Mouse (Mus musculus) liver, embryonic 14.5 days (tissue): ENCODE measurements around the gene Gm42674. TPM values are rescaled to one million over a fixed set of nuclear protein-coding genes. Genes with fewer than 3 reads are reported as not detected.

Experiments
- ATAC-seq: fragments of 200-750 bp; cut with Nextera tagmentation; 2 replicates; pipeline ENCODE4 v1.8.0; 2017; ENCODE audit warnings: moderate number of reproducible peaks, mild to moderate bottlenecking, moderate library complexity; ENCODE audit not compliant: insufficient read depth
- DNase-seq, 3 experiments: peaks; one replicate each; pipeline ENCODE4 v3.0.0-alpha.2; 2012 to 2013; ENCODE audit warnings: low read depth in 3 of 3, low spot score in 3 of 3
- H3K27ac ChIP-seq: fragments of 300-500 bp; sonication (generic); 2 replicates; pipeline ENCODE4 v1.5.1; 2014; ENCODE audit warnings: moderate library complexity, mild to moderate bottlenecking, control low read depth, inconsistent platforms
- H3K27me3 ChIP-seq: fragments of 300-500 bp; sonication (generic); 2 replicates; pipeline ENCODE4 v1.6.1; 2014; ENCODE audit warnings: mild to moderate bottlenecking, low read length, moderate library complexity; ENCODE audit not compliant: control insufficient read depth, insufficient read depth
- H3K36me3 ChIP-seq: fragments of 300-500 bp; sonication (generic); replicated peaks from 2 replicates; pipeline ENCODE4 v1.6.1; 2014; ENCODE audit warnings: low read depth; ENCODE audit not compliant: control insufficient read depth, insufficient read depth
- H3K4me1 ChIP-seq, 2 experiments: fragments of 200-500 bp in 1 of 2; fragments of 300-500 bp in 1 of 2; sonication (generic) in 1 of 2; replicated peaks; 2 replicates each; pipeline ENCODE4 v1.6.1; 2012 to 2014; ENCODE audit warnings: antibody characterized with exemption in 1 of 2, inconsistent platforms in 1 of 2, low read length in 1 of 2; ENCODE audit not compliant: control insufficient read depth in 2 of 2, insufficient read depth in 2 of 2
- H3K4me2 ChIP-seq: fragments of 300-500 bp; sonication (generic); 2 replicates; pipeline ENCODE4 v1.6.1; 2014; ENCODE audit warnings: low read depth, mild to moderate bottlenecking, control low read depth, moderate library complexity
- H3K4me3 ChIP-seq, 2 experiments: fragments of 200-500 bp in 1 of 2; fragments of 300-500 bp in 1 of 2; sonication (generic) in 1 of 2; 2 replicates each; pipeline ENCODE4 v1.5.1; 2012 to 2014; ENCODE audit warnings: low read depth in 2 of 2, low read length in 2 of 2, mild to moderate bottlenecking in 2 of 2, control low read depth in 1 of 2, inconsistent platforms in 1 of 2, moderate library complexity in 1 of 2; ENCODE audit not compliant: insufficient read depth in 1 of 2
- H3K9ac ChIP-seq: fragments of 300-500 bp; sonication (generic); replicated peaks from 2 replicates; pipeline ENCODE4 v1.6.1; 2014; ENCODE audit warnings: mild to moderate bottlenecking, control low read depth, moderate library complexity
- H3K9me3 ChIP-seq: fragments of 300-500 bp; sonication (generic); 2 replicates; pipeline ENCODE4 v1.6.1; 2016; ENCODE audit warnings: low read length, mixed read lengths; ENCODE audit not compliant: control insufficient read depth
- CTCF ChIP-seq: IDR thresholded peaks from 2 replicates; pipeline ENCODE4 v1.5.1; 2016; ENCODE audit warnings: antibody characterized with exemption, low read depth, control low read depth
- EP300 ChIP-seq: IDR thresholded peaks from 2 replicates; pipeline ENCODE4 v1.6.1; 2016; ENCODE audit warnings: antibody characterized with exemption, low read depth
- WGBS: fragments of 180-500 bp; shearing (Covaris S2); extraction: QIAGEN DNeasy Blood & Tissue Kit; methylation state at CpG from one replicate; pipeline ENCODE4 v1.1.7; 2014; ENCODE audit not compliant: insufficient replicate concordance; 5-methylcytosine and 5-hydroxymethylcytosine counted together
- polyA plus RNA-seq, 2 experiments: library from polyadenylated mRNA; depleted of rRNA in 1 of 2; stranded (reverse) in 1 of 2; unstranded in 1 of 2; fragments of >200 nt; fragmentation: Nextera tagmentation in 1 of 2; extraction: Ambion mirVana in 1 of 2; gene quantifications; 2 replicates each; pipeline versions ENCODE4 v1.2.1 to v1.2.3; 2012 to 2014

Gene Gm42674
- polyA plus RNA-seq, 2 experiments = not detected

DNA sequence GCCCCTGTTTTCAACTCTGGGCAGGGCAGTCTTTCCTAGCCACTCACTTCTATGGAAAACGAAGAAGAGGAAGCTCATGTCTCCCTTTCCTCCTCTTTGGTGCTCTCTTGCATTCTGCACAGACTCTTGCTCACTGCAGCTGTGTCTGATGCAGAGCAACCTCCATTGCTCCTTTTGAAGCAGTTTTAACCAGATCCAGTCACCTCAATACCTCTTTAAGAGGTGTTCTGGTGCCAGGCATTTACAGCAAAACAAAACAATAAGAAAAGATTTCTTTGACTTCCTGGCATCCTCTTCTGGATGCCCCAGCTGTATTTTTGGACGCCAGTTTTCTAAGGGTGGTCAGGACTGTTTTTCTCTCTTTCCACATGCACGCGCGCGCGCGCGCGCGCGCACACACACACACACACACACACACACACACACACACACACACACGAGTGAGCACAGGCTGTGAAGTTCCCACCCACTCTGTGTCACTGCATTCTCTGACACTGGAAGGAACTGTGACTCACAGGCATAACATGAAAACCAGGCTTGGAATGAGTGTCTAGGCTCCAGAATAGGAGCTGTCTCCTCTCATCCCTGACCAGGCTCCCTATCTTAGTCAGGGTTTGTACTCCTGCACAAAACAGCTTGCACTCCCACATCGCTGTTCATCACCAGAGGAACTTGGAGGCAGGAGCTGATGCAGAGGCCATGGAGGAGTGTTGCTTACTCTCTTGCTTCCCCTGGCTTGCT is 14.2 kb upstream of the Gm42674 start:
- no peaks in the 10 kb centered on the region for H3K27me3 ChIP-seq
- peaks cover 0 to 2% of the 10 kb centered on the region in 2 experiments; a peak in 1 of 4 replicates for H3K4me1 ChIP-seq
- no peaks in the 10 kb centered on the region for H3K36me3 ChIP-seq
- H3K4me2 ChIP-seq = no peak overlapping the region
- H3K9ac ChIP-seq = no peak overlapping the region
- 75% methylated on average over 14 of the region's 14 CpGs for WGBS
- H3K9me3 ChIP-seq = no peaks in the 10 kb centered on the region
- no peak for ATAC-seq
- no peak for DNase-seq
- H3K27ac ChIP-seq = no peak overlapping the region
- H3K4me3 ChIP-seq = no peak overlapping the region
- TF ChIP-seq EP300 = no peak
- TF ChIP-seq CTCF = no peak

DNA sequence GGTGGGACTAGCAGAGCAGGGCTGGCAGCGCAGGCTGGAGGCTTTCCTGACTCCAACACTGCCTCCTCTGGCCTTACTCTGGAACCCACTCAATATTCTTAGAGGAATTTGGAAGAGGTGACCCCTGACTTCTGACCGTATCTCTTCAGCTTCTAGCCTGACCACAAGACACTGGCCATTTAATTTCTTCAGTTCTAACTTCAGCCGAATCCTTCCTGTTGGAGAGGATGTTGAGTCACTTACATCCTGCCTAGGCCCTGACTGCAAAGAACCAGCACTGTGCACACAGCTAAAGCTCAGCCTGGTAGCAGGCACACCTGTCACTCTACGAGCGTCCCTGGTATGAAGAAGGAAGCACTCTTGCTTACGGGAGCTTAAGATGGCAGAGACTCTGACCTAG is 12.3 kb upstream of the Gm42674 start:
- WGBS = 29% methylated on average over 6 of the region's 6 CpGs
- no peak overlapping the region for H3K4me3 ChIP-seq
- H3K4me1 ChIP-seq = peaks cover 0 to 2% of the 10 kb centered on the region in 2 experiments; a peak in 1 of 4 replicates
- TF ChIP-seq EP300 (no peak), CTCF (no peak)
- H3K27ac ChIP-seq = no peak overlapping the region
- no peaks in the 10 kb centered on the region for H3K27me3 ChIP-seq
- ATAC-seq = no peak
- H3K9ac ChIP-seq = no peak overlapping the region
- H3K9me3 ChIP-seq = no peaks in the 10 kb centered on the region
- DNase-seq = no peak
- H3K4me2 ChIP-seq = no peak overlapping the region
- no peaks in the 10 kb centered on the region for H3K36me3 ChIP-seq

DNA sequence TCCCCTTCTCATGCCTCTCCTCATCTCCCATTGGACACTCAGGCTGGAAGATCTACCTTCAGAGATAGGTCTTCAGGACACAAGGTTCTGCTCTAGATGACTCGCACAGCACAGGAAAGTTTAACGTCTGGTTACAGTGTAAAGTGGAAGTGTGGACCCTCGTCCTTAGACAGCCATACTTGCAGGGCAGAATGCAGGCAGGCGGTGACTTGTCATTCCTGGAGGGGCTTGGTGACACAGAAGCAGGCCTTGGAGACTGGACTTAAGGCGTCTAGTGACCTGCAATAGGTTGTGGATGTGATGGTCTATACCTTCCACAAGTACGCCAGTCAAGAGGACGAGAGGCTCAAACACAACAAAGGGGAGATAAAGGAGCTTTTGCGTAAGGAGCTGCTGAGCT is 11.8 kb upstream of the Gm42674 start, which contains the start of gene S100a2:
Gene S100a2, plus strand, starts transcription at position 301 of the 400 bp plus-strand sequence.
- no peak within 1 kb of the TSS for H3K27ac ChIP-seq
- 53% methylated on average over 8 of the region's 8 CpGs for WGBS
- H3K27me3 ChIP-seq = no peaks in the 10 kb centered on the region
- no peak for ATAC-seq
- H3K9ac ChIP-seq = no peak within 1 kb of the TSS
- H3K9me3 ChIP-seq = no peaks in the 10 kb centered on the region
- H3K4me3 ChIP-seq = no peak within 1 kb of the TSS
- no peak within 1 kb of the TSS for H3K4me2 ChIP-seq
- TF ChIP-seq EP300 = no peak
- TF ChIP-seq CTCF = no peak
- H3K4me1 ChIP-seq = peaks cover 0 to 2% of the 10 kb centered on the region in 2 experiments; a peak in 1 of 4 replicates
- H3K36me3 ChIP-seq = no peaks in the 10 kb centered on the region
- no peak for DNase-seq

DNA sequence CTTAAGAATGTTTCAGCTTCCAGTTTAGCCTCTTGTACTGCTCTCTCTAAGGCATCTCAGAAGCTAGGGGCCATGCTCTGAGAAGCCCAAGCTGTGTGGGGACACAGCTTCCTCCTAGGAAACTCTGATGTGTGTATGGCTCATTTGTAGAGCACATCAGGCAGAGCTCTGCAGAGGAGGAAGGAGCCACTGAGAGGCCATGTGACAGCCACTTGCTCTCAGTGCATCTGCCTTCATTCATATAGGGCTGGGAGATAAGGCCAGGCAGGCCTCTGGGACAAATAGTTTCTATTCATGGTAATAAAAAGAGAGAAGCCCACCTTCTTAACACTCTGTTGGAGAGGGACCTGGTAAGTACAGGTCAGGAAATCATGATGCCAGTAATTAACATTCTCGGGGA is 7.2 kb upstream of the Gm42674 start:
- no peaks in the 10 kb centered on the region for H3K9me3 ChIP-seq
- H3K4me2 ChIP-seq = no peak overlapping the region
- DNase-seq (no peak), ATAC-seq (no peak)
- TF ChIP-seq CTCF (no peak), EP300 (no peak)
- H3K9ac ChIP-seq = no peak overlapping the region
- H3K4me1 ChIP-seq = peaks cover 0 to 2% of the 10 kb centered on the region in 2 experiments; a peak in 1 of 4 replicates
- H3K27ac ChIP-seq = no peak overlapping the region
- WGBS = 52% methylated on average over 1 of the region's 1 CpGs
- H3K27me3 ChIP-seq = no peaks in the 10 kb centered on the region
- no peak overlapping the region for H3K4me3 ChIP-seq
- H3K36me3 ChIP-seq = no peaks in the 10 kb centered on the region

DNA sequence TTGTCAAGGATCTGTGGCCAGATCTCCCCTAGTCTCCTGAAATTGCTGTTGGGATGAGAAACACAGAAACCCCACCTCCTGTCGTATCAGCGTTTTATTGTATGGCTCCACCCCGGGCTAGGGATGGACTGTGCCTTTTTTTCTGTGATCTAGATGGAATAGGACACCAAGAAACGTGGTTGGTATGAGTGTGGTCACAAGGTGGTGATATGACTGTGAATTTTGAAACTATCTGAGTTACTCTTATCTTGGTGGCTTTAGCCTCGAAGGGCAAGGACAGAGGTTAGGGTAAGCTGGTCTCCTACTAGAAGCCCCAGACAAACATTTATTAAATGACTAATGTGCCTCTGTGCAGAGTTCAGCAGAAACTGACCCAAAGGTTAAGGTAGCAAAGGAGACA is 6.1 kb upstream of the Gm42674 start:
- 45% methylated on average over 5 of the region's 5 CpGs for WGBS
- no peak for ATAC-seq
- no peak overlapping the region for H3K4me3 ChIP-seq

More for the DNA sequence above, 6.1 kb upstream of the Gm42674 start:
- no peak for DNase-seq
- no peak overlapping the region for H3K4me2 ChIP-seq
- H3K9ac ChIP-seq = no peak overlapping the region
- no peaks in the 10 kb centered on the region for H3K36me3 ChIP-seq
- no peak for TF ChIP-seq CTCF
- no peak for TF ChIP-seq EP300
- no peaks in the 10 kb centered on the region for H3K27me3 ChIP-seq
- no peaks in the 10 kb centered on the region for H3K4me1 ChIP-seq
- H3K9me3 ChIP-seq = no peaks in the 10 kb centered on the region
- H3K27ac ChIP-seq = no peak overlapping the region
